Mouse (Mus musculus) G1E-ER4 (cell line): ENCODE measurements around the gene Ddx56. TPM values are rescaled to one million over a fixed set of nuclear protein-coding genes. Genes with fewer than 3 reads are reported as not detected.

Experiments used
- GATA1 ChIP-seq: IDR thresholded peaks from one replicate; pipeline ENCODE4 v1.8.0; 2012; ENCODE audit warnings: low read length, inconsistent platforms
- polyA plus RNA-seq: library from polyadenylated mRNA; stranded (reverse); fragments of >175 nt; gene quantifications from 2 replicates; pipeline ENCODE4 v1.2.3, GENCODE M21; 2012

Gene Ddx56
- polyA plus RNA-seq, 1 experiment = 39.3 TPM

GRCm38 (mm10) chr11:6282940-6283339, 15.4 kb upstream of the Ddx56 start:
- TF ChIP-seq GATA1 = no peak

DNA sequence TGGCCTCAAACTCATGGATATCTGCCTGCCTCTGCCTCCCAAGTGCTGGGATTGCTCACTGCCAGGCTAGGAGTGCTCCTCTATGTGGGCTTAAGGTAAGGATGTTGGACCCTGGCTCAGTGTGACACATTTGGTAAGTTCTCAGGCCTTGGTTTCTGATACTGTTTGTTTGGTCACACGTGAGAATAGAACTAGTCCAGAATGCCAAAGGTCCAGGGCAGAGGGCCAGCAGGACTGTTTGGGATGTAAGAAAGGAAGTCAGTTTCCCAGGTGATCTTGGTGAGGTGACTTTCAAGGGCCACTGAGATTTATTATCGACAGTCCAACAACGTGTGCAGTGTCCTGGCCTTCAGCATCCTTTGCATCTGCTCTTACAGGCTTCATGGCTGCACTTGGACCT, 8.9 kb upstream of the Ddx56 start:
- no peak for TF ChIP-seq GATA1

- TF ChIP-seq GATA1 = no peak
These were observed 7.5 kb upstream of the Ddx56 start for GRCm38 (mm10) chr11:6275094-6275484.

GRCm38 (mm10) chr11:6274387-6275093, 7.0 kb upstream of the Ddx56 start, which contains the start of gene Tmed4:
Tmed4 (minus strand) TSS chr11:6274870.
- no peak for TF ChIP-seq GATA1

- no peak for TF ChIP-seq GATA1
These were observed 6.0 kb upstream of the Ddx56 start for GRCm38 (mm10) chr11:6273607-6274006.

- TF ChIP-seq GATA1 = no peak
These were observed 951 bp downstream of the Ddx56 start for GRCm38 (mm10) chr11:6266621-6267020.

- TF ChIP-seq GATA1 = no peak
These were observed 6.0 kb downstream of the Ddx56 start for GRCm38 (mm10) chr11:6261434-6262082.

DNA sequence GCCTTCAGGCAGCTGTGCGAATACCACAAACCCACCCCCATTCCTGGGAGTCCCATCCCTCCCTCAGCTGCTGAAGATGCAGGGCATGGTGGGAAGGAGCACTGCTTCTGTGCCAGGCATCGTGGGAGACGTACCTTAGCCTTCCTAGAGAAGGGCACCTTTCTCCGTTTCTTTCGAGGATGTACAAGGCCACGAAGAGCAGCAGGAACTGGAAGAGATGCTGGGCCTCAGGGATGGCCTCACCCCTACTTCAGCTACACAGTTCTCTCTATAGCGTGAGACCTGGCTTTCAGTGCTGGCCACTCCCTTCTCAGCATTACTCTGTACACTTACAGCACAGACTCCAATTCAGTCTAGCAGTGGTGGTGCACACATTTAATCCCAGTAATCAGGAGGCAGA, 8.2 kb downstream of the Ddx56 start:
- TF ChIP-seq GATA1 = no peak

DNA sequence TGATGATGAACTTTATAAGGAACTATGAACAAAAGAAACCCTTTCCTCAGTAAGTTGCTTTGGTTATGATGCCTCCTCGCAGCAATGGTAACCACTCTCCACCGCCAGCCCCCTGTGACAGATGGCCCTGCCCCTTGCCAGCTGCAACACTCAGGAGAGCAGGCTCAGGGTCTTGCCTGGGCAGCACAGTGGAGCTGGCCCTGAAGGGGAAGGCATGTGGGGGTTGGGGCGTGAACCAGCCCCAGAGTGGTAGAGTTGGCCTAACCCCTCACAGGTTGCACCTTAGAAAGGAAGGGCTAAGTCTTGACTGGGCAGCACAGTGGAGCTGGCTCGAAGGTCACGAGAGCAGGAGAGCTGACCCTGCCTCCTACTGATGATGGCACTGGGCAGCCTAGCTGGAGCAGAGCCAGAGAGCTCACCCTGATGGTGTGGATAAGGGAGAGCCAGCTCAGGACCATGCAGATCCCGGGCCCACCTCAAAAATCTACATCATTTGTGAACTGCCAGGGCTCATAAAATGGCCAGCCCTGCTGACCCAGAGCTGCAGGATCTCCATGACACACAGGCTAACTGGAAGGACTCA, 11.0 kb downstream of the Ddx56 start:
- TF ChIP-seq GATA1 = no peak

- TF ChIP-seq GATA1 = no peak
These were observed 14.7 kb downstream of the Ddx56 start for GRCm38 (mm10) chr11:6252824-6253223.

GRCm38 (mm10) chr11:6252248-6252647, 15.3 kb downstream of the Ddx56 start:
- TF ChIP-seq GATA1 = no peak

GRCm38 (mm10) chr11:6244707-6245106, 22.9 kb downstream of the Ddx56 start:
- TF ChIP-seq GATA1 = no peak

DNA sequence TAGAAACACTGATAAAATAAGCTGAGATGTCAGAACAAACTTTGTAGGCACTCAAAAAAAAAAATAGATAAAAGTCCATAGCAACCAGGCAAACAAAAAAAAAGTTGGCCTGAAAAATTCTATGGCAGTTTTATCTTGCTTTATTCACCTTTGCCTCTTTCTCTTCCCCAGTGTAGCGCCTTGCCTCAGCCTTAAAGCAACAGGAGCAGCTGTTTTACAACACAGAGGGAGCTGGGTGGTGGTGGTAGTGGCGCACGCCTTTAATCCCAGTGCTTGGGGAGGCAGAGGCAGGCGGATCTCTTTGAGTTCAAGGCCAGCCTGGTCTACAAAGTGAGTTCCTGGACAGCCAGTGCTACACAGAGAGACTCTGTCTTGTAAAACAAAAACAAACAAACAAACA, 34.5 kb downstream of the Ddx56 start:
- no peak for TF ChIP-seq GATA1

DNA sequence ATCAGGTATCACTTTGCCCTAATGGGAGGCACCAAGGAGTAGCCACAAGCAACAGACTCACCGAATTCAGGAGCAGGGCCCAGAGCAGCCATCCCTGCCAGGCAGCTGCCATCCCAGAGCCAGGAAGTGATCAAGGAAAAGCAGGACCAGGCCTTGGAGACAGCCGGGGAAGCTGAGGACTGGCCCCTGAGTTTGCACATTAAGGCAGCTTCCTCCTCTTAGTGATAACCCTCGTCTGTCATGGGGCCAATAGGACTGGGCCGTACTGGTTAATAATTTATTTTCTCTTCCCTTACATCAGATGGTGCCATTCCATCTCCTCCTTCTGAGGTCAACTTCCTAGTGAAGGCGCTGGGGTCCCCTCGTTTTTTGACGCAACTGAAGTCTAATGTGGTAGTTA, 37.6 kb downstream of the Ddx56 start, which contains the start of gene Npc1l1:
Gene Npc1l1 (minus strand): TSS at position 132 of the 400 bp plus-strand sequence.
- TF ChIP-seq GATA1 = no peak

- TF ChIP-seq GATA1 = no peak
These were observed 42.9 kb downstream of the Ddx56 start for GRCm38 (mm10) chr11:6224541-6225229.

GRCm38 (mm10) chr11:6222187-6222586, 45.4 kb downstream of the Ddx56 start:
- TF ChIP-seq GATA1 = no peak
